Mouse (Mus musculus) gastrocnemius, postnatal 36 days (tissue): ENCODE measurements around the gene Skp1a. TPM values are rescaled to one million over a fixed set of nuclear protein-coding genes. Genes with fewer than 3 reads are reported as not detected.
A peak's percentile ranks its signal among the peaks of the same experiment; 100 is the strongest.
"Not testable (repeated sequence)": the region's sequence is repeated elsewhere in the genome, so short reads cannot be mapped to it uniquely, and the experiment has no call there.

Source experiments
- DNase-seq, 2 experiments: peaks; one replicate each; pipeline ENCODE4 v3.0.0; 2022
- intact Hi-C: fragments of 180-260 bp; cut with DNase I; formaldehyde crosslinking; loops from one replicate; pipeline ENCODE4 v1.15.1; 2025
- long read RNA-seq, 2 experiments: library from polyadenylated mRNA; stranded (forward); transcript quantifications; one replicate each; pipeline ENCODE4 v2.0.0; 2021
- total RNA-seq, 2 experiments: library from RNA; stranded (reverse); gene quantifications; 2 replicates each; pipeline ENCODE4 v1.2.3; 2021

Gene Skp1a
- total RNA-seq = 100 to 1,000 TPM; 244 to 259 TPM
- long read RNA-seq, experiment 1, transcript Skp1a-201 (6 exons, 1,440 nt) = major isoform, 170 of 179 reads
- long read RNA-seq, experiment 1, partial matches to known transcripts = 6 of 179 reads
- long read RNA-seq, experiment 1, other reads (novel, unspliced or antisense) = 3 of 179 reads
- long read RNA-seq, experiment 2, transcript Skp1a-201 (6 exons, 1,440 nt) = major isoform, 205 of 219 reads
- long read RNA-seq, experiment 2, partial matches to known transcripts = 4 of 219 reads
- long read RNA-seq, experiment 2, other reads (novel, unspliced or antisense) = 10 of 219 reads

- intact Hi-C loops = no loop called here
- DNase-seq = peak; percentile 90 to 96
These were observed at the start of gene Skp1a for GRCm38 (mm10) chr11:52231606-52232541. Gene Skp1a, plus strand, starts transcription at chr11:52231995.

GRCm38 (mm10) chr11:52196496-52197023 lies 35.2 kb upstream of the Skp1a start:
- DNase-seq, intact Hi-C loops: not testable (repeated sequence)

GRCm38 (mm10) chr11:52213887-52214286 lies 17.9 kb upstream of the Skp1a start, which contains the start of gene Olfr1371:
Gene Olfr1371, minus strand, starts transcription at chr11:52213987.
- intact Hi-C loops = no loop called here
- DNase-seq = no peak

GRCm38 (mm10) chr11:52220282-52220681 lies 11.5 kb upstream of the Skp1a start:
- peak in 1 of 2 experiments; percentile 36 for DNase-seq
- intact Hi-C loops = loop anchor here (5.0 to 10.0 kb wide), 2 partner anchors 125 to 403 kb away; no protein-coding TSS in a partner anchor

- not testable (repeated sequence) for DNase-seq
- intact Hi-C loops = loop anchor here (5.0 to 10.0 kb wide), 2 partner anchors 123 to 405 kb away; no protein-coding TSS in a partner anchor
These were observed 9.9 kb upstream of the Skp1a start for GRCm38 (mm10) chr11:52221921-52222320.

- intact Hi-C loops = loop anchor here (5.0 to 10.0 kb wide), 2 partner anchors 122 to 406 kb away; no protein-coding TSS in a partner anchor
- no peak for DNase-seq
These were observed 8.9 kb upstream of the Skp1a start for GRCm38 (mm10) chr11:52222891-52223290.

- DNase-seq = no peak
- intact Hi-C loops = loop anchor here (5.0 to 10.0 kb wide), 2 partner anchors 121 to 407 kb away; no protein-coding TSS in a partner anchor
These were observed 7.7 kb upstream of the Skp1a start for GRCm38 (mm10) chr11:52223968-52224682.

GRCm38 (mm10) chr11:52225986-52226599 lies 5.7 kb upstream of the Skp1a start:
- DNase-seq = no peak
- intact Hi-C loops = loop anchor here (10.0 kb wide), 1 partner anchor 119 kb away; no protein-coding TSS in a partner anchor

- DNase-seq = no peak
- intact Hi-C loops = loop anchor here (10.0 kb wide), 1 partner anchor 118 kb away; no protein-coding TSS in a partner anchor
These were observed 4.7 kb upstream of the Skp1a start for GRCm38 (mm10) chr11:52227053-52227452.

GRCm38 (mm10) chr11:52227466-52228226 lies 4.1 kb upstream of the Skp1a start:
- intact Hi-C loops = loop anchor here (10.0 kb wide), 1 partner anchor 117 kb away; no protein-coding TSS in a partner anchor
- no peak for DNase-seq

- DNase-seq = no peak
- intact Hi-C loops = loop anchor here (10.0 kb wide), 1 partner anchor 116 kb away; no protein-coding TSS in a partner anchor
These were observed 2.9 kb upstream of the Skp1a start for GRCm38 (mm10) chr11:52228722-52229448.

- intact Hi-C loops = no loop called here
- DNase-seq = no peak
These were observed 1.1 kb upstream of the Skp1a start for GRCm38 (mm10) chr11:52230694-52231093.

- intact Hi-C loops = no loop called here
- no peak for DNase-seq
These were observed 1.4 kb downstream of the Skp1a start for GRCm38 (mm10) chr11:52233043-52233653.

GRCm38 (mm10) chr11:52233906-52234305 lies 2.1 kb downstream of the Skp1a start:
- intact Hi-C loops = no loop called here
- no peak for DNase-seq

- intact Hi-C loops = no loop called here
These were observed 2.7 kb downstream of the Skp1a start for GRCm38 (mm10) chr11:52234509-52234908.

GRCm38 (mm10) chr11:52240898-52241542 lies 9.2 kb downstream of the Skp1a start:
- intact Hi-C loops = no loop called here
- no peak for DNase-seq

More at GRCm38 (mm10) chr11:52234509-52234908, 2.7 kb downstream of the Skp1a start:
- no peak for DNase-seq

GRCm38 (mm10) chr11:52249452-52249851 lies 17.7 kb downstream of the Skp1a start:
- intact Hi-C loops = no loop called here
- no peak for DNase-seq
